Mouse (Mus musculus): ENCODE measurements around the gene Lmnb2. TPM values are rescaled to one million over a fixed set of nuclear protein-coding genes. Genes with fewer than 3 reads are reported as not detected.

The Lmnb2 gene
- polyA plus RNA-seq, 1 experiment from 2014 or later = 85.4 TPM

Other genes starting within 250 kb of the Lmnb2 start
- gene Mknk2, start 240.1 kb downstream of the Lmnb2 start, polyA plus RNA-seq (2016; fragmentation: Nextera tagmentation; extraction: Ambion mirVana) = 137 and 153 TPM in 2 replicates
- 48.2 and 54.7 TPM in 2 replicates for gene Mob3a, start 216.3 kb downstream of the Lmnb2 start, polyA plus RNA-seq (2016; fragmentation: Nextera tagmentation; extraction: Ambion mirVana)
- gene Izumo4, start 216.1 kb downstream of the Lmnb2 start, polyA plus RNA-seq (2016; fragmentation: Nextera tagmentation; extraction: Ambion mirVana) = 8.6 and 10.8 TPM in 2 replicates
- gene Ap3d1, start 176.0 kb downstream of the Lmnb2 start, polyA plus RNA-seq (2016; fragmentation: Nextera tagmentation; extraction: Ambion mirVana) = 54.6 and 60.6 TPM in 2 replicates
- gene Dot1l, start 163.0 kb downstream of the Lmnb2 start, polyA plus RNA-seq (2016; fragmentation: Nextera tagmentation; extraction: Ambion mirVana) = 26.4 and 28.3 TPM in 2 replicates
- gene Sf3a2, start 120.0 kb downstream of the Lmnb2 start, polyA plus RNA-seq (2016; fragmentation: Nextera tagmentation; extraction: Ambion mirVana) = 113 and 121 TPM in 2 replicates
- 168 and 204 TPM in 2 replicates for gene Plekhj1, start 119.6 kb downstream of the Lmnb2 start, polyA plus RNA-seq (2016; fragmentation: Nextera tagmentation; extraction: Ambion mirVana)
- gene Amh, start 113.0 kb downstream of the Lmnb2 start, polyA plus RNA-seq (2016; fragmentation: Nextera tagmentation; extraction: Ambion mirVana) = 0.09 TPM in 1 of 2 replicates, not detected in the other
- gene Jsrp1, start 104.7 kb downstream of the Lmnb2 start, polyA plus RNA-seq (2016; fragmentation: Nextera tagmentation; extraction: Ambion mirVana) = 0.74 and 0.80 TPM in 2 replicates
- 2,414 and 2,486 TPM in 2 replicates for gene Oaz1, start 91.6 kb downstream of the Lmnb2 start, polyA plus RNA-seq (2016; fragmentation: Nextera tagmentation; extraction: Ambion mirVana)
- gene Lingo3, start 74.2 kb downstream of the Lmnb2 start, polyA plus RNA-seq (2016; fragmentation: Nextera tagmentation; extraction: Ambion mirVana) = 0.44 and 0.60 TPM in 2 replicates
- gene Lsm7, start 63.0 kb downstream of the Lmnb2 start, polyA plus RNA-seq (2016; fragmentation: Nextera tagmentation; extraction: Ambion mirVana) = 358 and 440 TPM in 2 replicates
- gene Sppl2b, start 63.0 kb downstream of the Lmnb2 start, polyA plus RNA-seq (2016; fragmentation: Nextera tagmentation; extraction: Ambion mirVana) = 44.9 and 48.5 TPM in 2 replicates
- gene Tmprss9, start 46.4 kb downstream of the Lmnb2 start, polyA plus RNA-seq (2016; fragmentation: Nextera tagmentation; extraction: Ambion mirVana) = 0.04 TPM in 2 replicates
- 342 and 401 TPM in 2 replicates for gene Timm13, start 17.3 kb downstream of the Lmnb2 start, polyA plus RNA-seq (2016; fragmentation: Nextera tagmentation; extraction: Ambion mirVana)
- 4.5 and 9.8 TPM in 2 replicates for gene Gadd45b, start 11.8 kb upstream of the Lmnb2 start, polyA plus RNA-seq (2016; fragmentation: Nextera tagmentation; extraction: Ambion mirVana)
- 4.3 and 4.5 TPM in 2 replicates for gene Gng7, start 96.7 kb upstream of the Lmnb2 start, polyA plus RNA-seq (2016; fragmentation: Nextera tagmentation; extraction: Ambion mirVana)
- gene Diras1, start 107.4 kb upstream of the Lmnb2 start, polyA plus RNA-seq (2016; fragmentation: Nextera tagmentation; extraction: Ambion mirVana) = 0.11 and 0.18 TPM in 2 replicates
- gene Slc39a3, start 119.2 kb upstream of the Lmnb2 start, polyA plus RNA-seq (2016; fragmentation: Nextera tagmentation; extraction: Ambion mirVana) = 10.9 and 14.7 TPM in 2 replicates
- 284 and 291 TPM in 2 replicates for gene Sgta, start 141.9 kb upstream of the Lmnb2 start, polyA plus RNA-seq (2016; fragmentation: Nextera tagmentation; extraction: Ambion mirVana)
- gene Thop1, start 151.8 kb upstream of the Lmnb2 start, polyA plus RNA-seq (2016; fragmentation: Nextera tagmentation; extraction: Ambion mirVana) = 113 and 128 TPM in 2 replicates
- 0.58 and 0.66 TPM in 2 replicates for gene Creb3l3, start 180.6 kb upstream of the Lmnb2 start, polyA plus RNA-seq (2016; fragmentation: Nextera tagmentation; extraction: Ambion mirVana)
- gene Map2k2, start 187.7 kb upstream of the Lmnb2 start, polyA plus RNA-seq (2016; fragmentation: Nextera tagmentation; extraction: Ambion mirVana) = 244 and 245 TPM in 2 replicates
- 9.6 and 11.7 TPM in 2 replicates for gene Zbtb7a, start 217.0 kb upstream of the Lmnb2 start, polyA plus RNA-seq (2016; fragmentation: Nextera tagmentation; extraction: Ambion mirVana)
- gene Pias4, start 249.7 kb upstream of the Lmnb2 start, polyA plus RNA-seq (2016; fragmentation: Nextera tagmentation; extraction: Ambion mirVana) = 73.6 and 73.9 TPM in 2 replicates